Mouse (Mus musculus): ENCODE results near the gene Dcn. TPM values are rescaled to one million over a fixed set of nuclear protein-coding genes. Genes with fewer than 3 reads are reported as not detected.

The Dcn gene
- polyA plus RNA-seq, 1 experiment from 2014 or later: 57.6 TPM

GRCm38 (mm10) chr10:97484049-97484448, 4.6 kb downstream of the Dcn start:
- no peak overlapping the region for H3K4me2 ChIP-seq (replicated peaks)
- no peak for ATAC-seq (ENCODE audit: low FRiP score, low read depth)

GRCm38 (mm10) chr10:97485151-97485550, 5.7 kb downstream of the Dcn start:
- Histone ChIP-seq H3K27ac (replicated peaks) (no peak overlapping the region), H3K4me2 (replicated peaks) (no peak overlapping the region), H3K4me3 (no peak overlapping the region), H3K9me3 (no peaks in the 10 kb centered on the region), H3K9ac (replicated peaks) (no peak overlapping the region), H3K27me3 (no peaks in the 10 kb centered on the region), H3K36me3 (no peaks in the 10 kb centered on the region), H3K4me1 (no peaks in the 10 kb centered on the region)
- no peak for ATAC-seq (ENCODE audit: low FRiP score, low read depth)
- WGBS: 87% methylated on average over 2 of the region's 2 CpGs

More at GRCm38 (mm10) chr10:97484049-97484448, 4.6 kb downstream of the Dcn start:
- H3K36me3 ChIP-seq: no peaks in the 10 kb centered on the region
- peaks cover 9% of the 10 kb centered on the region for H3K4me1 ChIP-seq
- 84% methylated on average over 2 of the region's 2 CpGs for WGBS
- no peaks in the 10 kb centered on the region for H3K9me3 ChIP-seq
- no peak overlapping the region for H3K27ac ChIP-seq (replicated peaks)
- no peak overlapping the region for H3K4me3 ChIP-seq
- no peaks in the 10 kb centered on the region for H3K27me3 ChIP-seq
- H3K9ac ChIP-seq (replicated peaks): no peak overlapping the region

- no peak overlapping the region for H3K4me3 ChIP-seq
- no peaks in the 10 kb centered on the region for H3K4me1 ChIP-seq
- no peaks in the 10 kb centered on the region for H3K36me3 ChIP-seq
- no peaks in the 10 kb centered on the region for H3K9me3 ChIP-seq
- no peak overlapping the region for H3K4me2 ChIP-seq (replicated peaks)
- no peak overlapping the region for H3K9ac ChIP-seq (replicated peaks)
- no peak overlapping the region for H3K27ac ChIP-seq (replicated peaks)
- ATAC-seq (ENCODE audit: low FRiP score, low read depth): no peak
- H3K27me3 ChIP-seq: no peaks in the 10 kb centered on the region
Measured at GRCm38 (mm10) chr10:97486085-97486484, 6.7 kb downstream of the Dcn start.

GRCm38 (mm10) chr10:97487269-97487989, 8.0 kb downstream of the Dcn start:
- Histone ChIP-seq H3K9me3 (no peaks in the 10 kb centered on the region), H3K4me1 (no peaks in the 10 kb centered on the region), H3K27ac (replicated peaks) (no peak overlapping the region), H3K4me3 (no peak overlapping the region), H3K36me3 (no peaks in the 10 kb centered on the region), H3K4me2 (replicated peaks) (no peak overlapping the region), H3K27me3 (no peaks in the 10 kb centered on the region), H3K9ac (replicated peaks) (no peak overlapping the region)
- ATAC-seq (ENCODE audit: low FRiP score, low read depth): no peak
- 89% methylated on average over 6 of the region's 6 CpGs for WGBS

- Histone ChIP-seq H3K4me1 (no peaks in the 10 kb centered on the region), H3K27ac (replicated peaks) (no peak overlapping the region), H3K4me2 (replicated peaks) (no peak overlapping the region), H3K36me3 (no peaks in the 10 kb centered on the region), H3K27me3 (no peaks in the 10 kb centered on the region), H3K4me3 (no peak overlapping the region), H3K9ac (replicated peaks) (no peak overlapping the region), H3K9me3 (no peaks in the 10 kb centered on the region)
- WGBS: 82% methylated on average over 4 of the region's 4 CpGs
- no peak for ATAC-seq (ENCODE audit: low FRiP score, low read depth)
Measured at GRCm38 (mm10) chr10:97492367-97492980, 13.1 kb downstream of the Dcn start.

GRCm38 (mm10) chr10:97497646-97498045, 18.2 kb downstream of the Dcn start:
- no peaks in the 10 kb centered on the region for H3K4me1 ChIP-seq
- 64% methylated on average over 5 of the region's 5 CpGs for WGBS
- H3K27ac ChIP-seq (replicated peaks): no peak overlapping the region
- no peak for ATAC-seq (ENCODE audit: low FRiP score, low read depth)
- H3K27me3 ChIP-seq: no peaks in the 10 kb centered on the region
- H3K9ac ChIP-seq (replicated peaks): no peak overlapping the region
- H3K4me2 ChIP-seq (replicated peaks): no peak overlapping the region
- H3K9me3 ChIP-seq: no peaks in the 10 kb centered on the region
- no peak overlapping the region for H3K4me3 ChIP-seq
- no peaks in the 10 kb centered on the region for H3K36me3 ChIP-seq

- Histone ChIP-seq H3K4me1 (no peaks in the 10 kb centered on the region), H3K36me3 (no peaks in the 10 kb centered on the region), H3K27me3 (no peaks in the 10 kb centered on the region), H3K9me3 (no peaks in the 10 kb centered on the region), H3K9ac (replicated peaks) (no peak overlapping the region), H3K4me3 (no peak overlapping the region), H3K4me2 (replicated peaks) (no peak overlapping the region), H3K27ac (replicated peaks) (no peak overlapping the region)
- 90% methylated on average over 3 of the region's 3 CpGs for WGBS
- no peak for ATAC-seq (ENCODE audit: low FRiP score, low read depth)
Measured at GRCm38 (mm10) chr10:97523366-97523765, 44.0 kb downstream of the Dcn start.

- no peaks in the 10 kb centered on the region for H3K36me3 ChIP-seq
- H3K4me2 ChIP-seq (replicated peaks): no peak overlapping the region
- H3K27ac ChIP-seq (replicated peaks): no peak overlapping the region
- ATAC-seq (ENCODE audit: low FRiP score, low read depth): no peak
- H3K4me3 ChIP-seq: no peak overlapping the region
- H3K9me3 ChIP-seq: no peaks in the 10 kb centered on the region
- H3K9ac ChIP-seq (replicated peaks): no peak overlapping the region
- 92% methylated on average over 4 of the region's 4 CpGs for WGBS
- H3K27me3 ChIP-seq: no peaks in the 10 kb centered on the region
- H3K4me1 ChIP-seq: no peaks in the 10 kb centered on the region
Measured at GRCm38 (mm10) chr10:97535697-97536096, 56.3 kb downstream of the Dcn start.

GRCm38 (mm10) chr10:97536921-97537320, 57.5 kb downstream of the Dcn start:
- H3K27me3 ChIP-seq: no peaks in the 10 kb centered on the region
- H3K9me3 ChIP-seq: no peaks in the 10 kb centered on the region
- H3K4me1 ChIP-seq: no peaks in the 10 kb centered on the region

GRCm38 (mm10) chr10:97538202-97538601, 58.8 kb downstream of the Dcn start:
- Histone ChIP-seq H3K4me2 (replicated peaks) (no peak overlapping the region), H3K27ac (replicated peaks) (no peak overlapping the region), H3K9me3 (no peaks in the 10 kb centered on the region), H3K9ac (replicated peaks) (no peak overlapping the region), H3K27me3 (no peaks in the 10 kb centered on the region), H3K4me1 (no peaks in the 10 kb centered on the region), H3K4me3 (no peak overlapping the region), H3K36me3 (no peaks in the 10 kb centered on the region)
- WGBS: 95% methylated on average over 4 of the region's 4 CpGs
- no peak for ATAC-seq (ENCODE audit: low FRiP score, low read depth)

More at GRCm38 (mm10) chr10:97536921-97537320, 57.5 kb downstream of the Dcn start:
- Histone ChIP-seq H3K4me2 (replicated peaks) (no peak overlapping the region), H3K9ac (replicated peaks) (no peak overlapping the region), H3K4me3 (no peak overlapping the region), H3K27ac (replicated peaks) (no peak overlapping the region), H3K36me3 (no peaks in the 10 kb centered on the region)
- WGBS: 67% methylated on average over 2 of the region's 2 CpGs
- ATAC-seq (ENCODE audit: low FRiP score, low read depth): no peak

- Histone ChIP-seq H3K27me3 (no peaks in the 10 kb centered on the region), H3K36me3 (no peaks in the 10 kb centered on the region), H3K4me3 (no peak overlapping the region), H3K4me2 (replicated peaks) (no peak overlapping the region), H3K9me3 (no peaks in the 10 kb centered on the region), H3K9ac (replicated peaks) (no peak overlapping the region), H3K27ac (replicated peaks) (no peak overlapping the region), H3K4me1 (no peaks in the 10 kb centered on the region)
- no peak for ATAC-seq (ENCODE audit: low FRiP score, low read depth)
- WGBS: 73% methylated on average over 1 of the region's 1 CpGs
Measured at GRCm38 (mm10) chr10:97547740-97548139, 68.3 kb downstream of the Dcn start.

GRCm38 (mm10) chr10:97564957-97565856, 85.8 kb downstream of the Dcn start, which contains the start of gene Lum:
Gene Lum, plus strand, starts transcription at chr10:97565128.
- H3K27ac ChIP-seq (replicated peaks): no peak within 1 kb of the TSS
- no peaks in the 10 kb centered on the region for H3K4me1 ChIP-seq
- no peaks in the 10 kb centered on the region for H3K27me3 ChIP-seq
- no peak within 1 kb of the TSS for H3K4me2 ChIP-seq (replicated peaks)
- no peak within 1 kb of the TSS for H3K4me3 ChIP-seq
- 60% methylated on average over 10 of the region's 10 CpGs for WGBS
- H3K9me3 ChIP-seq: no peaks in the 10 kb centered on the region
- H3K9ac ChIP-seq (replicated peaks): no peak within 1 kb of the TSS
- H3K36me3 ChIP-seq: no peaks in the 10 kb centered on the region
- no peak for ATAC-seq (ENCODE audit: low FRiP score, low read depth)

All from midbrain, embryonic 12.5 days (tissue).